Mouse (Mus musculus) adrenal gland, adult 8-10 months (tissue): Measurements from ENCODE around the gene Zfp91. TPM values are rescaled to one million over a fixed set of nuclear protein-coding genes. Genes with fewer than 3 reads are reported as not detected.
"Not testable (repeated sequence)": the region's sequence is repeated elsewhere in the genome, so short reads cannot be mapped to it uniquely, and the experiment has no call there.

Source experiments
- DNase-seq: peaks from one replicate; pipeline ENCODE4 v3.0.0; 2022
- total RNA-seq, 4 experiments: library from RNA; stranded (reverse); gene quantifications; 2 replicates each; pipeline ENCODE4 v1.2.4; 2022

Gene Zfp91
- total RNA-seq, 4 experiments from 2014 or later, result 70.3 to 80.8 (median 71.4) TPM

GRCm38 (mm10) chr19:12792374-12792773 lies 3.6 kb downstream of the Zfp91 start:
- DNase-seq, result no peak

GRCm38 (mm10) chr19:12787721-12788120 lies 8.2 kb downstream of the Zfp91 start:
- DNase-seq, result no peak

- DNase-seq, result no peak
Observed at GRCm38 (mm10) chr19:12786803-12787395, 9.0 kb downstream of the Zfp91 start.

GRCm38 (mm10) chr19:12780437-12780836 lies 15.5 kb downstream of the Zfp91 start:
- DNase-seq, result no peak

- DNase-seq, result no peak
Observed at GRCm38 (mm10) chr19:12770888-12771287, 25.0 kb downstream of the Zfp91 start.

GRCm38 (mm10) chr19:12765308-12765707 lies 30.6 kb downstream of the Zfp91 start, which contains the start of gene Cntf:
Gene Cntf, minus strand, starts transcription at chr19:12765632.
- no peak for DNase-seq

GRCm38 (mm10) chr19:12762212-12763130 lies 33.5 kb downstream of the Zfp91 start:
- DNase-seq, result no peak

- DNase-seq, result peak; percentile 41
Observed at GRCm38 (mm10) chr19:12759656-12760055, 36.3 kb downstream of the Zfp91 start.

GRCm38 (mm10) chr19:12758936-12759478 lies 36.9 kb downstream of the Zfp91 start:
- DNase-seq, result no peak

- no peak for DNase-seq
Observed at GRCm38 (mm10) chr19:12756286-12756685, 39.6 kb downstream of the Zfp91 start.

GRCm38 (mm10) chr19:12731950-12732349 lies 64.0 kb downstream of the Zfp91 start:
- DNase-seq, result no peak

- DNase-seq, result no peak
Observed at GRCm38 (mm10) chr19:12731036-12731435, 64.9 kb downstream of the Zfp91 start.

GRCm38 (mm10) chr19:12725851-12726250 lies 70.1 kb downstream of the Zfp91 start:
- DNase-seq, result peak; percentile 8

GRCm38 (mm10) chr19:12722308-12722707 lies 73.6 kb downstream of the Zfp91 start:
- DNase-seq, result peak; percentile 20

GRCm38 (mm10) chr19:12721596-12721995 lies 74.3 kb downstream of the Zfp91 start:
- not testable (repeated sequence) for DNase-seq

GRCm38 (mm10) chr19:12720919-12721318 lies 75.0 kb downstream of the Zfp91 start:
- not testable (repeated sequence) for DNase-seq

GRCm38 (mm10) chr19:12720463-12720862 lies 75.5 kb downstream of the Zfp91 start:
- no peak for DNase-seq

GRCm38 (mm10) chr19:12719189-12719588 lies 76.7 kb downstream of the Zfp91 start:
- DNase-seq, result no peak

Other genes starting within 250 kb of the Zfp91 start
- gene Gm4952, start 196.2 kb downstream of the Zfp91 start, total RNA-seq, result under 1 TPM in 1 of 4 experiments, not detected in 3; 0.16 TPM
- gene Glyat, start 162.8 kb downstream of the Zfp91 start, total RNA-seq, result not detected
- gene Olfr1442, start 125.7 kb downstream of the Zfp91 start, total RNA-seq, result not detected
- gene Olfr1443, start 118.0 kb downstream of the Zfp91 start, total RNA-seq, result not detected
- under 1 TPM in 1 of 4 experiments, not detected in 3; 0.35 TPM for gene Keg1, start 100.3 kb downstream of the Zfp91 start, total RNA-seq
- 1 to 10 TPM; 1.1 to 3.6 (median 2.3) TPM for gene Cntf, start 30.5 kb downstream of the Zfp91 start, total RNA-seq
- gene Lpxn, start 67 bp upstream of the Zfp91 start, total RNA-seq, result 1 to 10 TPM; 2.1 to 5.8 (median 3.9) TPM
- gene Gm5244, start 50.6 kb upstream of the Zfp91 start, total RNA-seq, result not detected
- gene Olfr1444, start 61.2 kb upstream of the Zfp91 start, total RNA-seq, result not detected
- not detected for gene Olfr1445, start 87.7 kb upstream of the Zfp91 start, total RNA-seq
- not detected for gene Olfr1446, start 97.4 kb upstream of the Zfp91 start, total RNA-seq
- not detected for gene Olfr1447, start 107.6 kb upstream of the Zfp91 start, total RNA-seq
- not detected for gene Olfr1448, start 128.3 kb upstream of the Zfp91 start, total RNA-seq
- not detected for gene Olfr1449, start 134.7 kb upstream of the Zfp91 start, total RNA-seq
- gene Olfr1450, start 154.1 kb upstream of the Zfp91 start, total RNA-seq, result not detected
- gene Olfr1451, start 198.9 kb upstream of the Zfp91 start, total RNA-seq, result not detected
- gene Olfr1453, start 232.2 kb upstream of the Zfp91 start, total RNA-seq, result not detected